Mouse (Mus musculus): Measurements from ENCODE around the gene Ttc34. TPM values are rescaled to one million over a fixed set of nuclear protein-coding genes. Genes with fewer than 3 reads are reported as not detected.

Gene Ttc34
- polyA plus RNA-seq, 1 experiment from 2014 or later: 0.32 TPM

- H3K9me3 ChIP-seq (ENCODE audit: control insufficient read depth, low read length): no peaks in the 10 kb centered on the region
- DNase-seq (ENCODE audit: low spot score) (no peak), ATAC-seq (ENCODE audit: insufficient number of reproducible peaks, low FRiP score, low TSS enrichment, low read depth) (no peak)
- H3K4me3 ChIP-seq (ENCODE audit: low read depth, low read length): no peak overlapping the region
- peaks cover 6% of the 10 kb centered on the region for H3K4me1 ChIP-seq (ENCODE audit: control insufficient read depth, insufficient read depth, low read length)
- no peak overlapping the region for H3K4me2 ChIP-seq (ENCODE audit: low read depth, severe bottlenecking)
- H3K9ac ChIP-seq (ENCODE audit: low read length): no peak overlapping the region
- H3K27ac ChIP-seq (replicated peaks; ENCODE audit: low read depth, low read length): no peak overlapping the region
- H3K36me3 ChIP-seq (ENCODE audit: control insufficient read depth, insufficient read depth, low read length): no peaks in the 10 kb centered on the region
- H3K27me3 ChIP-seq (ENCODE audit: control insufficient read depth, insufficient read depth, low read length): no peaks in the 10 kb centered on the region
- WGBS: 37% methylated on average over 15 of the region's 15 CpGs
Measured at GRCm38 (mm10) chr4:154910606-154911522, 73.6 kb downstream of the Ttc34 start.

DNA sequence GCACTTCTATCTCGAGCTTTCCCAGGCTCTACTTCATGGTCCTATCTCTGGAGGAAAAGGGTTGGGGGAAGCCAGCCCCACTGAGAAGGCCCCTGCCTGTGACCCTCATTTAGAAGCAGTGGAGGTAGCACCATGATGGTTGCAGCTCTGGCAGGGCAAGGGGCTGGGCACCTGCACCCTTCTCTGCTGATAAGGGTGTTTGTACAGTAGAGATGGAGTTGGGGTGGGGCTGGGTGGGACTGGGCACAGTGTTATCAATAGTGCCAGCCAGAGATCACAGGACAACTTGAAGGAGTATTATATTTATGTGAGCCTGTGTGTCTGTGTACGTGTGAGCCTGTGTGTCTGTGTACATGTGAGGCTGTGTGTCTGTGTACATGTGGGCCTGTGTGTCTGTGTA, 74.4 kb downstream of the Ttc34 start:
- Histone ChIP-seq H3K27ac (replicated peaks; ENCODE audit: low read depth, low read length) (no peak overlapping the region), H3K27me3 (ENCODE audit: control insufficient read depth, insufficient read depth, low read length) (no peaks in the 10 kb centered on the region), H3K36me3 (ENCODE audit: control insufficient read depth, insufficient read depth, low read length) (no peaks in the 10 kb centered on the region), H3K4me1 (ENCODE audit: control insufficient read depth, insufficient read depth, low read length) (peaks cover 6% of the 10 kb centered on the region), H3K9ac (ENCODE audit: low read length) (no peak overlapping the region), H3K4me3 (ENCODE audit: low read depth, low read length) (no peak overlapping the region), H3K9me3 (ENCODE audit: control insufficient read depth, low read length) (no peaks in the 10 kb centered on the region), H3K4me2 (ENCODE audit: low read depth, severe bottlenecking) (no peak overlapping the region)
- DNase-seq (ENCODE audit: low spot score) (no peak), ATAC-seq (ENCODE audit: insufficient number of reproducible peaks, low FRiP score, low TSS enrichment, low read depth) (no peak)
- 86% methylated on average over 2 of the region's 2 CpGs for WGBS

- Histone ChIP-seq H3K9ac (ENCODE audit: low read length) (no peak overlapping the region), H3K4me1 (ENCODE audit: control insufficient read depth, insufficient read depth, low read length) (peaks cover 4% of the 10 kb centered on the region), H3K27ac (replicated peaks; ENCODE audit: low read depth, low read length) (no peak overlapping the region), H3K36me3 (ENCODE audit: control insufficient read depth, insufficient read depth, low read length) (peaks cover 3% of the 10 kb centered on the region; the same call in 1 of the 2 replicates), H3K9me3 (ENCODE audit: control insufficient read depth, low read length) (no peaks in the 10 kb centered on the region), H3K27me3 (ENCODE audit: control insufficient read depth, insufficient read depth, low read length) (no peaks in the 10 kb centered on the region), H3K4me2 (ENCODE audit: low read depth, severe bottlenecking) (no peak overlapping the region), H3K4me3 (ENCODE audit: low read depth, low read length) (no peak overlapping the region)
- DNase-seq (ENCODE audit: low spot score): no peak
- no peak for ATAC-seq (ENCODE audit: insufficient number of reproducible peaks, low FRiP score, low TSS enrichment, low read depth)
- 93% methylated on average over 3 of the region's 3 CpGs for WGBS
Measured at GRCm38 (mm10) chr4:154913845-154914244, 76.6 kb downstream of the Ttc34 start.

- Histone ChIP-seq H3K9me3 (ENCODE audit: control insufficient read depth, low read length) (no peaks in the 10 kb centered on the region), H3K36me3 (ENCODE audit: control insufficient read depth, insufficient read depth, low read length) (peaks cover 3% of the 10 kb centered on the region; the same call in 1 of the 2 replicates), H3K4me2 (ENCODE audit: low read depth, severe bottlenecking) (no peak overlapping the region), H3K27ac (replicated peaks; ENCODE audit: low read depth, low read length) (no peak overlapping the region), H3K4me3 (ENCODE audit: low read depth, low read length) (no peak overlapping the region), H3K9ac (ENCODE audit: low read length) (no peak overlapping the region), H3K27me3 (ENCODE audit: control insufficient read depth, insufficient read depth, low read length) (no peaks in the 10 kb centered on the region), H3K4me1 (ENCODE audit: control insufficient read depth, insufficient read depth, low read length) (peaks cover 4% of the 10 kb centered on the region)
- WGBS: 96% methylated on average over 4 of the region's 4 CpGs
- ATAC-seq (ENCODE audit: insufficient number of reproducible peaks, low FRiP score, low TSS enrichment, low read depth): no peak
- DNase-seq (ENCODE audit: low spot score): no peak
Measured at GRCm38 (mm10) chr4:154914252-154914651, 77.0 kb downstream of the Ttc34 start.

GRCm38 (mm10) chr4:154914707-154915106, 77.4 kb downstream of the Ttc34 start:
- Histone ChIP-seq H3K4me3 (ENCODE audit: low read depth, low read length) (no peak overlapping the region), H3K9ac (ENCODE audit: low read length) (no peak overlapping the region)

GRCm38 (mm10) chr4:154915286-154915685, 78.0 kb downstream of the Ttc34 start:
- no peaks in the 10 kb centered on the region for H3K9me3 ChIP-seq (ENCODE audit: control insufficient read depth, low read length)
- no peak overlapping the region for H3K4me3 ChIP-seq (ENCODE audit: low read depth, low read length)
- H3K36me3 ChIP-seq (ENCODE audit: control insufficient read depth, insufficient read depth, low read length): peaks cover 3% of the 10 kb centered on the region; the same call in 1 of the 2 replicates
- WGBS: 83% methylated on average over 10 of the region's 10 CpGs
- H3K9ac ChIP-seq (ENCODE audit: low read length): no peak overlapping the region
- no peak overlapping the region for H3K4me2 ChIP-seq (ENCODE audit: low read depth, severe bottlenecking)
- ATAC-seq (ENCODE audit: insufficient number of reproducible peaks, low FRiP score, low TSS enrichment, low read depth) (no peak), DNase-seq (ENCODE audit: low spot score) (no peak)
- no peaks in the 10 kb centered on the region for H3K27me3 ChIP-seq (ENCODE audit: control insufficient read depth, insufficient read depth, low read length)
- H3K27ac ChIP-seq (replicated peaks; ENCODE audit: low read depth, low read length): no peak overlapping the region
- H3K4me1 ChIP-seq (ENCODE audit: control insufficient read depth, insufficient read depth, low read length): peaks cover 4% of the 10 kb centered on the region

More at GRCm38 (mm10) chr4:154914707-154915106, 77.4 kb downstream of the Ttc34 start:
- no peak overlapping the region for H3K4me2 ChIP-seq (ENCODE audit: low read depth, severe bottlenecking)
- ATAC-seq (ENCODE audit: insufficient number of reproducible peaks, low FRiP score, low TSS enrichment, low read depth) (no peak), DNase-seq (ENCODE audit: low spot score) (no peak)
- H3K27me3 ChIP-seq (ENCODE audit: control insufficient read depth, insufficient read depth, low read length): no peaks in the 10 kb centered on the region
- H3K36me3 ChIP-seq (ENCODE audit: control insufficient read depth, insufficient read depth, low read length): peaks cover 3% of the 10 kb centered on the region; the same call in 1 of the 2 replicates
- H3K27ac ChIP-seq (replicated peaks; ENCODE audit: low read depth, low read length): no peak overlapping the region
- H3K9me3 ChIP-seq (ENCODE audit: control insufficient read depth, low read length): no peaks in the 10 kb centered on the region
- WGBS: 76% methylated on average over 3 of the region's 3 CpGs
- H3K4me1 ChIP-seq (ENCODE audit: control insufficient read depth, insufficient read depth, low read length): peaks cover 4% of the 10 kb centered on the region

DNA sequence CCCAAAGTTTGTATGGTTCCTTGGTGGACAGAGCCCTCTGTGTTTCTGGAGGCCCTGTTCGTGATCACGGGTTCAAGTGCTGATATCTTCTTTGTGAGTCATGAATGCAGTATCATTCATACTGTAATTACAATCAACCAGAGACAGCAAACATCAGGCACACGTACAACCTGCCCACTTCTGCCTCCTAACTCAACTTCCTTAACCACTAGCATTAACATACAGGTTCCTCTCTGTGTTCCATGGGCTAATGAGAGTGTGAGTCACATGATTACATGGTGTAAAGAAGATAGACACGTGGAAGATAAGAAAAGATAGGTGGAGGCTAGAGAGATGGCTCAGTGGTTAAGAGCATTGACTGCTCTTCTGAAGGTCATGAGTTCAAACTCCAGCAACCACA, 79.4 kb downstream of the Ttc34 start:
- Histone ChIP-seq H3K4me3 (ENCODE audit: low read depth, low read length) (no peak overlapping the region), H3K27me3 (ENCODE audit: control insufficient read depth, insufficient read depth, low read length) (no peaks in the 10 kb centered on the region), H3K4me2 (ENCODE audit: low read depth, severe bottlenecking) (no peak overlapping the region), H3K4me1 (ENCODE audit: control insufficient read depth, insufficient read depth, low read length) (no peaks in the 10 kb centered on the region), H3K27ac (replicated peaks; ENCODE audit: low read depth, low read length) (no peak overlapping the region), H3K9me3 (ENCODE audit: control insufficient read depth, low read length) (no peaks in the 10 kb centered on the region), H3K9ac (ENCODE audit: low read length) (no peak overlapping the region), H3K36me3 (ENCODE audit: control insufficient read depth, insufficient read depth, low read length) (peaks cover 3% of the 10 kb centered on the region; the same call in 1 of the 2 replicates)
- ATAC-seq (ENCODE audit: insufficient number of reproducible peaks, low FRiP score, low TSS enrichment, low read depth): no peak
- DNase-seq (ENCODE audit: low spot score): no peak
- 88% methylated on average over 4 of the region's 4 CpGs for WGBS
